Mouse (Mus musculus): ENCODE data around the gene Nhej1.

Nhej1 gene

DNA sequence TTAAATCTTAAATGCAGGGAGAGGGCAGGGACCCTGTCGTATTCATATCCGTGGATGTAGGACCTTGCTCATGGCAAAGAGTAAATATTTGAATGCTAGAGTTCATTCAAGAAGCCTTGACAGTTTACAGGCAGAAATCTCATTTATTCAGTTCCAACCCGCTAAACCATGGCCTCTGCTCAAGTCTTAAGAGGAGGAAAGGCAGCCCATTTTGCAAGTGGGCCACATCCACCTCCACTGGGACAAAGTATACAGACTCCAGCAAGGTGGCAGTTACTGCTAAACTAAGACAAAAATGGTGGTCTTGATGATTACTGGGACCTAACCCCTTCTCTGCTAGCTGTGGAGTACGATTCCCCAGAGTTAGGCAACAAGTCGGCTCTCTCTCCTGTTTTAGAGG lies 418 bp upstream of the Nhej1 start:
- DNase-seq (ENCODE audit: low read depth): no peak

DNA sequence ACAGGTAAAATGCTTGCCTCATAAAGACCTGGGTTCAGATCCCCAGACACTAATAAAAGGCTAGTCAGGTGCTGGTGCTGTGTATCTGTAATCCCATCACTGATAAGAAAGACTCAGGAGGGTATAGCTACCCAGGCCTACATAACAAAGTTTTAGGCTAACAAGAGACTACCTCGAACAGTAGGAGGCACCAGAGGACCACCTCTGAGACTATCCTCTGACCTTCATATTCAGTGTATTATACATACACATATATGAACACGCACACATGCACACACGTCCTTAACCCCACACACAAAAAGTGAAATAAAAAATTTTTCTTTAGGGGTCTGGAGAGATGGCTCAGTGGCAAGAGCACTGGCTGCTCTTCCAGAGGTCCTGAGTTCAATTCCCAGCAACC lies 2.8 kb downstream of the Nhej1 start:
- peak; percentile 71 for DNase-seq (ENCODE audit: low read depth)

DNA sequence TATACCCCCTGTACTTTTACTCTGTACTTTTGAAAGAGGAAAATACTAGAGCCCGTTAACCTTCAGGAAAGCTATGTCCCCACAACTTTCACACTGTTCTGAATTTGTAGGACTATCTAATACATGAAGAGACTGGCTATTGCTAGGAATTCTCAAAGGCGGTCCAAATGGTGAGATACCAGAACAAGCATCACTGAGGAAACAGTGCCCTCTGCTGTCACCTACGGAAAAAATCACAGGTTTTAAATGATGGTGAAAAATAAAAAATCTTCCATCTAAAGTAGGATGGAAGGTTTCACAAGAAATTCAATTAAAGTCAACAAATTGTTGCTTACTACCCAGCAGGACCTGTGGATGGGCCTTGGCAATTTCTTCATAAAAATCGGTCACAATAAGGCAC lies 72.9 kb downstream of the Nhej1 start:
- DNase-seq (ENCODE audit: low read depth): peak; percentile 17

DNA sequence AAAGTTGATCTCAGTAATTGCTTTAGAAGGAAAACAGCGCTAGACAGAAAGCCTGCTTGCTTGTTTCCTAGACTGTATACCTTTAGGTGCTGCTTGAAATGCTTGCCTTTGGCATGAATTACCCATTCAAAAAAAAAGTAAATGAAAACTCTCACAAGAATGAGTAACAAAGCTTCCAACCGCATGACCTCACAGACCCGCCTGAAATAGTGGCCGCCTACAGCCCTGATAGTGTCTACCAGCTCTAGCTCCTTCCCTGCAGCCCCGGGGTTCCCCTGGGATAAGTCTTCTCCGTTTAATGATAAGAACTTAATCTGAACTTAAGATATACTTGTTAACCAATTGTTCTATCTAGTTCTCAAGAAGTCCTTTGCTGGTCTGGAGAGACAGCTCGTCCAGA lies 73.6 kb downstream of the Nhej1 start:
- DNase-seq (ENCODE audit: low read depth): no peak

DNA sequence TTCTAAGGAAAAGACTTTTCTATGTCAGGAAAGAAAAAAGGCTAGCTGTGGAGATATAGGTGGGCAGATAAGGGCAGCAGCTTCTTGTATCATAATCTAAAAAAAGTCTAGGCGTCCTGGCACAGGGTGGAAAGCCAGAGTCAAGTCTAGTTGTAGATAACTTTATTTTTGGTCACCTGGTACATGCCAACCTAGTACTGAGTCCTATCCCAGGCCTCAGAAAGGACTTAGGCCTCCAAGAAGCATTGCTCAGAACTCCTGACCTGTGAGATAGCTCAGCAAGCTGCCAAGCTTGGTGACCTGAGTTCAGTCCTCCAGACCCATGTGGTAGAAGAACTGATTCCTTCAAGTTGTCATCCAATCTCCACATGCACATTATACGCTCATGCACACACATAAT lies 76.4 kb downstream of the Nhej1 start:
- DNase-seq (ENCODE audit: low read depth): no peak

DNA sequence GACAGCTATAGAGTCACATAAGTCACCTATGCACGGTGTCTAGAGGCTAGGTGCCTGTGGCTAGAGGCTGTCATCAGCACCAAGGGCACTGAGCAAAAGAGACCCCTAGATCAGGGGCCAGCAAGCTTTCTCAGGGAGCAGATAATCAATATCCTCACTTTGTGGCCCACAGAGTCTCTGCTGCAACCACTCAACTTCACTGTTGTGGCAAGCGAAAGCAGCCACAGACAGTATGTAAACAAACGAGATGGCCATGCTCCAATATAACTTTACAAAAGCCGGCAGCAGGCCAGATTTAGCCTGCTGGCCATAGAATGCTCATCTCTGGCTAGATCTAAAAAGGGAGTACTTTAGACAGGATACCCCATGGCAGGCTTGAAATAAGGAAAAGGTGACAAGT lies 77.0 kb downstream of the Nhej1 start:
- DNase-seq (ENCODE audit: low read depth): no peak

DNA sequence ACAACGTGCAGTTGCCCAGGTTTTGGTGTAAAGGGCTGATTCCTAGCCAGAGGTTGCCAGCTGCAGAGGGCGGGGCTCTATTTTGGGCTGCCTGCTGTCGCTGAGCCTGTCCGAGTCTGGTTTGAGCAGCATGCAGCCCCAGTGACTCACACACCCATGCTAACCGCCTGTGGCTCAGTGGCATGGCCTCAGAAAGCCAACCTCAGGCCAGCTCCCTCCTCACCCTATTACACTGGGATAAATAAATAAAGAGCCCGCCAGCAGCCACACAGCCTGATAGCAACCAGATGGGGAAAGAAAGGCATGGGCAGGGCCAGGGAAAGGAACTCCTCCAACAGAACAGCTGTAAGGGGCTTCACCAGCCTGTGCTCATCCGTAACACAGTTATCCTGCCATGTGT lies 84.6 kb downstream of the Nhej1 start:
- DNase-seq (ENCODE audit: low read depth): no peak

DNA sequence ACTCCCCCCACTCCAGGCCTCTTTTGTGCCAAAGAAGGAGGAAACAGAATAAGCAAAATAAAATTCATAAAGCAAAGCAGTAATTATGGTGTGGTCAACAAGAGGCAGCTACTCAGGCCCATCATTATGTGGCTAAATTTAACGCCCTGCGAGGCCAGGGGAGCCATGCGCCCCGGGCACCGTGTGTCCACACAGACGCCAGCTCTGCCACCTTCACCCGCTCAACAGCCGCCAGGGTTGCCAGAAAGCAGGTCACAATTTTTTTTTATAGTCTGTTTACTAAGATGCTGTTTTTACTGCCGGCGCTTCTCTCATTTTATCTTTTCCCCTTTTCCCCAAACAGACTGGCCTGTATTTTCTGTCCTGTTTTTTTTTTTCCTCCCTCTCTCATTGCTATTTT lies 93.0 kb downstream of the Nhej1 start:
- no peak for DNase-seq (ENCODE audit: low read depth)

DNA sequence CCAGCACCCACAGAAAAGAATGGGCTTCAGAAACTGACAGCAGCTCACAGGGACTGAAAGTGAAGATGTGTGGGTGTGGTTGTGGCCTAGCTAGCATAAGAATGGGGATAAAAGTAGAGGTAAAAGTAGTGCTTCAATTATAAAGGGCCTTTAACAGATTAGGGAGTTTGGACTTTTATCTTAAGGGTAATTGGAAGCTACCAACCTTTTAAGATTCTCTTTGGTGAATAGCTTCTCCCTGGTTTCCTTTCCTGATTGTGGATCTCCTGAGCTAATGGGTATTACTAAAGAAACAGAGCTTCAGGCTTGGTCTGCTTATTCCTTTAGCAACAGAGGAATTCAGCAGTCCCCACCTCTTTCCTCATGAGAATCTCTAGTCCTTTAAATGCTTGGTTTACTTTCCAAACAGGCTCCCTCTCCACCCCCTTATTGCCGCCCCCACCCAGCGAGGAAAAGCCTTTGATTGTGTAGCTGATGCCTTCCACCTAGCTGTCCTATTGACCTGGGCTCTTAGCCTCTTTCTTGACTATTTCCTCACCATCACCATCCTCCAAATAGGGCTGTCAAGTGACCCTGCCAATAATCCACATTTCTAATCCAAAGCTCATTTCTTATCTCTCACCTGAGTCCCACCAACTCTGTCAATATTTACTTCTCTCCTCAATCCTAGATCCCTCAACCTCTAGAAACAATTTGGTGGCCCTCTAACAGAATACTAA lies 97.8 kb downstream of the Nhej1 start:
- no peak for DNase-seq (ENCODE audit: low read depth)

DNA sequence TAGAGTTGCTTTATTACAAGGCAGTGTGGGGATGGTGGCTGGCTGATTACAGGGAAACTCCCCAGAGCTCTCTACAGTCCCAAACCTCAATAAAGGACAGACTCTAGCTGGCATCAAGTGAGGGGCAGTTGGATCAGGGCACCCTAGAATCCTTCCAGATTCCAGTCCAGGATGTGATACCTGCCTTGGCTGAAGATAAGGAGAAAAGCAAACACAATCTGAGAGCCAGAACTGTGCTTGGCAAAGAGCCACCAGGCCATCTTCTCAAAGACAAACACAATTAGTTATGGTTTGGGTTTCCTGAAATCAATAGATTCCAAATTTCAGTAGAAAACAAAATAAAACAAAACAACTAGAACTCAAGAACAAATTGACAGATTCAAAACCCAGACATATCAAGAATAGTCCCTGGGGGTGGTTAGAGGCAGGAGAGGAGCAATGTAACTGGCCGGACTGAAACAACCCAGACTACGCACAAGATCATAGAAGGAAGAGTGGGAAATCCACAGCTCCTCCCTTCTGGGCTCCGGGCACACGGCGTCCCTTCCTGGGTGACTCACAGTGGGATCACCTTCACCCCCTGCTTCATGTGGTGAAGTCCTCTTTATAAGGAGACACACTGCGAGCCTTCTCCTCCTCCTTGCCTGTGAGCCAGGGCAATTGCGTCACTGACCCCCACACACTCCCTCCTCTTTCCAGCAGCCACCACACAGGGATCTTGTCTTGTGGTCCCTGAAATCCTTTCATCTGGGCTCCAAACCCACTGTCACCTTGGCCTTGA lies 100.4 kb downstream of the Nhej1 start:
- DNase-seq (ENCODE audit: low read depth): no peak

DNA sequence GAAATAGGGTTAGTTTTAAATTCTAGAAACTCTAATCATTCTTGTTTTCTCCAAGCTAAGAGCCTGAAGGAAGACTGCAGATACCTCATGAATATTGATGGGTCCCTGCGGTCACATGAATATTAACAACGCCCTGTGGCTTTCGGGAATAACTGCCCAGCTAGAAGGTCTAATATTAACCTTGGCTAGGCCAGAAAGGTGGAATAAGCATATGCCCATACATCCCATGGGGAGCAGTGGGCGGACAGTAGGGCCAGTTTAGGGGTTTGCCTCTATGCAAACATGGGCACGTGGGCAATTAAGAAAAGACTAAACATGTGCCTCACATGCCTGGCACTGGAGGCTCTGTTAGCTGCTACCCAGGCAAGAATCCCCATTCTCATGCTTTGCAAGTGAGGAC lies 102.8 kb downstream of the Nhej1 start:
- DNase-seq (ENCODE audit: low read depth): no peak

DNA sequence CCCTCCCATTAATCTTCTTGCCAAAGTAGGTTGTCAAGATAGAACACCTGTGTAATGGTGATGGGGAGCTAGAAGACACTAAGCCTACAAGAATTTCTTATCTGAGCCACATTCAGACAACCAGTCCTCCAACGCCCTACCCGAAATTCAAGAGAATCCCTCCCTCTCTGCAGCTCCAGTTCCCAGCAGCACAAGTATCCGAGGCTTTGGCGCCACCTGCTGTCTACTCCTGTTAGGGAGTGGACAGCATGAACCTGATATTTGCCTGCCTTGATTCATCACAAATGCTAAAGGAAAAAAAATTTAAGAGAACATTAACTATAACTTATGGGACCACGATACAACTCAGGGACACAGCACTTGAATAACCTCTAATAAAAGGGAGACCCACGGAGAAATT lies 108.2 kb downstream of the Nhej1 start:
- DNase-seq (ENCODE audit: low read depth): peak; percentile 47

DNA sequence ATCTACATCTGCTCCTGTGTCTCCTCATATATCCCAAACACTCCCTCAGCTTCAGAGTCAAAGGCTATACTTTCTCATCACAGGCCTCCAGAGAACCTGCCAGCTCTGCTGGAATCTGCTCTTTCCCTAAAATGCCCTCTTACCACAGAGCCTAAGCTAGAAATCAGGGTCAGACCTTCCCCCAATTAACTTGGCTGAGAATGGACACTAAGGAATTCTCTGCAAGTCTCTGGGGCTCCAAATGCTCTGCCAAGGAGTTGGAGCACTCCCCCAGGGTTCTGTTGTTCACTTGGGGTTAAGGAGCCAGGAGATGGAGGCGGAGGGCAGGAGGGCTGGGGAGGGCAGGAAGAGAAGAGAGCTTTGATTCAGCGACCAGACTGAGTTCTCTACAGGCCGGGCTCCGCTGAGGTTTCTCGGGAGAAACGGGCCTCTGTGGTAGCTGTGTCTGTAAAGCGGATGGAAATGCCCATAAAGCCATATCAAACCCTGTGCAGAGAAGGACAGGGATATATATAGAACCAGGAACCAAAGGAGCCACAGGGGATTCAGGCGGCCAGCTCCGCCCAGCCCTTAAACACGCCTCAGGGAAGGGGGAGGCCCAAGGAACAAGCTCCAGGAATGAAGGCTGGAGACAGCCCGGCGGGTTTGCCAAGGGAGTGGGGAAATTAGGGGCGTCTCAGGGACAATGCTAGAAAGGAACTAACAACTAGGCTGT lies 109.3 kb downstream of the Nhej1 start:
- no peak for DNase-seq (ENCODE audit: low read depth)

DNA sequence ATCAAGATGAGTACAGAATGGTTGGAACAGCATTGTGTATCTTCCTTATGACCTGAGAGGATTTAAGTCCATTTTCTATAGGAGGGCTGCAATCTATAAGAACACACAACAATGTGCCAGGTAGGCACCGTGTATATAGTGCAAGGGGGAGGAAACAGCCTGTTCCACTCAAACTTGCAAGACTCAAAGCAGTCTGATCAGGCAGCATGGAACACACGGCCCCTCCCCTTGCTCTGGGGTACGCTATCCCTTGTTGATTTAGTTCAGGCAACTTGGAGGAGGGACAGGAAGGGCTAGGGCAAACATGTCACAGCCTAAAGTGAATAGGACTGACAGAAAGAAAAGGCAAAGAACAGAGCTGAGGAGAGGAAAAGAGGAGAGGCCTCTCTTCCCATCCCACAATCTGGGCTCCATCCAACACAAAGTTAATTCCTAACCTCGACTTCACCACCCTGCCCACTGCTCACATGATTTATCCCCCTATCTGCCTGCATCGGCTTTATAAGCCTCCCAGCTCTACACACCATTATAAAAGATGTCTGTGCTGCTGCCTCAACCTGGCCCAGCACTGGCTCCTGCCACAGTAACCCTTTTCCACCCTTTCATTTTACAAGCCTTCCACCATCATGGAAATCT lies 110.7 kb downstream of the Nhej1 start:
- no peak for DNase-seq (ENCODE audit: low read depth)

DNA sequence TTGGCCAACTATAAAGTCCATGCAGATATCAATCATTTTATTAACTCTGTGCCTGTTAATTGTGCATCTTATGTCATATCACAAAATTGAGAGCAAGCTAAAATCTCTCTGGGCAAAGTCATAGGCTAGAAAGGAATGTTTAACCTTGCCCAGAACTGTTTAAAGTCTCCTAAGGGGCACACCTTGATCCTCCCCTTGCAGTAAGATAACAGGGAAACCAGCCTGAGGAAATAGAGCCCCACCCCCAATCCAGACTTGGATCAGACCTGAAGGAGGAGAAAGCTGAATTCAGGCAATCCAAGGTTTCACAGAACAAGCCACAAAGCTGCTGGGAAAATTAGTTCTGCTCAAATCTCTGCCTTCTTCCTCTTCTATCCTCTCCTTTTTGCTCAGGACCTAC lies 114.2 kb downstream of the Nhej1 start:
- DNase-seq (ENCODE audit: low read depth): no peak

DNA sequence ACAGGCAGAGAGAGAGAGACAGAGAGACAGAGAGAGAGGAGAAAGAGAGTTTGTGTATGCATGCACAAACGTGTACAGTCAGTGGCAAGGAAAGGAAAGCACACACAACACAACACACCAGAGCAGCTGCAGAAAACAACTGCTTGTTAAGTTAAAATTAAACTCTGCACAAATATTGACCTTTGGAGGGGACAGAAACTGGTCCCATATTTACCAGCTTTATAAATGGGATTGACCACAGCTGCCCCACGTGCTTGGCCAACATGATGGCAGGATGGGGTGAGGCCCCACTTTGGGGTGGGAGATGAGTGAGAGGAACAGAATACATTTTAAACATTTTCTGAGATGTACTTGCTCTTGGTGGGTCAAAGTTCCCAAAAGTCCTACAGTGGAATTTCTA lies 114.8 kb downstream of the Nhej1 start:
- no peak for DNase-seq (ENCODE audit: low read depth)

DNA sequence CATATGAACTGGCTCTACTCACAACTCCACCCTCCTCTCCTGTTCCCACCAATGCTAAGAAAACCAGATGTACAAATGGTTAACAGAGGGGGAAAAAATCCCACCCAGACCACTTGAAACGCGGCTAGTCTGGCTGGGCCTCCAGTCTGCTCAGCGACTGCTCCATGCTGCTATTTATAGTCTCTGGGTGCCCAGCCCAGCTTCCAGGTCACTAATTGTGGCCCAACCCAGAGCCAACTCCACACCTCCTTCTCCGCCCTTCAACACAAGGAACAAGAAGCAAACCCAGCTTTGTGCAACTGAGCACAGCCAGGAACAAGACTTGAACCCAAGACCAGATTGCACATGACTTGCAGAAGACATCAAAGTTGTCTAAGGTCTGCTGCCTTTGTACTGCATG lies 119.0 kb downstream of the Nhej1 start:
- DNase-seq (ENCODE audit: low read depth): no peak

DNA sequence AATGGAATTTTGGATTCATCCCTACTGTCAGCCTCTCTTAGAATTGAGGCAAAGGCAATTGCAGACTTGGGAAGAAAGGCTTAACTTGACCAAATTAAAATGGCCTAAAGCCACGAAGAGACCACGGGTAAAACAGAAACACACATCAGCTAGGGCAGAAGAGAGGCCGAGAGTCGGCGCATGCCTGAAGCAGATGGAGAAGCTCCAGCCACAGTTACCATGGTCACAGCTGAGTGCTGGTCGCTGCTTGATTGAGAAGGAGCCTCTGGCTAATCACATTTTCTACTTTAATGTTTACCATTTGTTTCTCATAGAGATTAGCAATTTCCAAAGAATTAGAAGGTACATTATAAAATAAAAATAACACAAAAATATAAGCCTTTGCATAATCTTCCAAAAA lies 123.8 kb downstream of the Nhej1 start:
- DNase-seq (ENCODE audit: low read depth): no peak

DNA sequence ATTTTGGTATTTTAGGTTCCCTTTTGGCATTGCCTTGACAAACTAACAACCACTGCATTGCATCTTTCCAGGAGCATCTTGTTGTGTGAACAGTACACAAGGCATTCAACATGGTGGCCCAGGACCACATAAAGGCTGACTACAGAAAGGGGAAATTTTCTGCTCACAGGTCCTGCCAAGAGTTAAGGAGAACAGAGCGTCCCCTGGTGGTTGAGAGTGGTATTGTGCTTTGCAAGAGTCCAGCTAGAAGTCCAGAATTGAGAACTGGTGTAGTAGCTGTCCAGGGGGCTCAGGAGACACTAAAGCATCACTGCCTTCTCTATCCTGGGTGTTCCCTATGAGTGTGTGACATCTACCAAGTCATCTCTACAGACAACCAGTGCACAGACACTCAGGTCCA lies 124.5 kb downstream of the Nhej1 start:
- peak; percentile 29 for DNase-seq (ENCODE audit: low read depth)

DNA sequence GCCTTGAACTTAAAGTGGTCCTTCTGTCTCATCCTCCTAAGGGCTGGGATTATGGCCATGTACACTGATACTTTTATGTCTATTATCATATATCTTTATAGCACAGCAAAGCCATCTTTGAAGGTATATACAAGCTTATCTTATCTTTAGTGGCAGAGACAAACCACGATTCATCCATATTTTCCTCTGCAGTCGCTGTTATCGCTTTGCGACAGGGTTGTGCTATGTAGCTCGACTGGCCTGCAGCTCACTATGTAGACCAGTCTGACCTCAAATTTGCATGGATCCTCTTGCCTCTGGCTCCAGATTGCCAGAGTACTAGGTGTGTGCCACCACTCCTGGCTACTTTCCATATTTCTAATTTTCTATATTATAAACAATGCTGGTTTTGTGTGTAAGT lies 125.8 kb downstream of the Nhej1 start:
- no peak for DNase-seq (ENCODE audit: low read depth)

DNA sequence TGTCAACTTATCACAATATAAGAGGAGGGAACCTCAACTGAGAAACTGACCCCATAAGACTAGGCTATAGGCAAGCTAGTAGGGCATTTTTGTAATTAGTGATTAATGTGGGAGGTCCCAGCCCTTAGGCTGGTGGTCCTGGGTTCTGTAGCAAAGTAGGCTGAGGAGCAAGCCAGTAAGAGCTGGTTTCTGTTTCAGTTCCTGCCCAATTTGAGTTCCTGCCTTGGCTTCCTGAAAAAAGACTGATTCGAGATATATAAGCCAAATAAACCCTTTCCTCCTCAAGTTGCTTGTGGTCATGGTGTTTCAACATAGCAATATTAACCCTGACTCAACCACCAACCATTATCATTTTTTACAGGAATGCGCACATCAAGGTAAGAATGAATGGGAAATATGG lies 127.8 kb downstream of the Nhej1 start:
- DNase-seq (ENCODE audit: low read depth): no peak

DNA sequence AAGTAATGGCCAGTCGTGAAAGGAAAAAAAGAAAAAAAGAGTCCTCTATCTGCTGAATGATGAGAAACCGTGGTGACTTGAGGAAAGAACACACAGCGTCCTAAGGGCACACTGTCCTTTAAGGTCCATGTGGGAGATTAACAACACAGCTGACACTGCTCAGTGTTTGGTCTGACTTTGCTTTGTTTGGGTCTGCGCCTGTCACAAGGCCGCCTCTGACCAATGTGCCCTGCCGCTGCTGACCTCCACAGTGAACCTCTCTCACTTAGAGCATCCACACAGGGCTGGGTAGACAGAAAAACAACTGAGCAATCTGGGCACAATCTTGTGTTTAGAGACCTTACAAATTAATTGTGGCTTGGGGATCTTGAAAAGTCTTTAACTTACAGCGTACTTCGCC lies 148.0 kb downstream of the Nhej1 start:
- no peak for DNase-seq (ENCODE audit: low read depth)

DNA sequence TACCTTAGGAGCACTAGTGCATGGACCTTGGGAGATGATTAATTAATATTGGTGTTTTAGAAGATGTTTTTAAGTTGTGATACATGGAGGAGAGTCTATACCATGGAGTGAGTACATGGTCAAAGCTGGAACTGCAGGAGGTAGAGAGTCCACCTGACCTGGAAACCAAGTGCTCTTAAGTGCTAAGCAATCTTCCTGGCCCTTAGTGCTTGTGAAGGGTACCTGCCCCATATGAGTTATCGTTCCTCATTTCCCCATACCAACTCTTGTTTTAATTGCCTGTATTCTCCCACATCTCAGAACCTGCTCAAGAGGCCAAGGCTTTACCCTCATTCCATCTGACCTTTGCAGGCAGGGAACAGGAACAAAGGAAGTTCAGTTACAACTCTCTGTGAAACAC lies 149.1 kb downstream of the Nhej1 start:
- no peak for DNase-seq (ENCODE audit: low read depth)

Data from naive thymus-derived CD4-positive, alpha-beta T cell, adult 2 months (primary cell).